Mouse (Mus musculus) testis, adult 2 months (tissue): ENCODE measurements around the gene Nr2c2.

Experiments used
- CTCF ChIP-seq: fragments of 200-500 bp; IDR thresholded peaks from 2 replicates; pipeline ENCODE4 v1.5.1; 2012; ENCODE audit warnings: low read depth, mild to moderate bottlenecking, inconsistent platforms, low read length, moderate library complexity; ENCODE audit not compliant: control insufficient read depth, insufficient read depth, insufficient replicate concordance
- POLR2A ChIP-seq: fragments of 200-500 bp; IDR thresholded peaks from 2 replicates; pipeline ENCODE4 v1.6.1; 2012; ENCODE audit warnings: low read depth, mild to moderate bottlenecking, inconsistent platforms, low read length, moderate library complexity; ENCODE audit not compliant: control insufficient read depth

- no peak for TF ChIP-seq CTCF
- TF ChIP-seq POLR2A: no peak
Measured at GRCm38 (mm10) chr6:92084932-92085331, 6.3 kb upstream of the Nr2c2 start.
